ENCODE assay signal across 8 mouse cellular contexts in the genomic region with DNA sequence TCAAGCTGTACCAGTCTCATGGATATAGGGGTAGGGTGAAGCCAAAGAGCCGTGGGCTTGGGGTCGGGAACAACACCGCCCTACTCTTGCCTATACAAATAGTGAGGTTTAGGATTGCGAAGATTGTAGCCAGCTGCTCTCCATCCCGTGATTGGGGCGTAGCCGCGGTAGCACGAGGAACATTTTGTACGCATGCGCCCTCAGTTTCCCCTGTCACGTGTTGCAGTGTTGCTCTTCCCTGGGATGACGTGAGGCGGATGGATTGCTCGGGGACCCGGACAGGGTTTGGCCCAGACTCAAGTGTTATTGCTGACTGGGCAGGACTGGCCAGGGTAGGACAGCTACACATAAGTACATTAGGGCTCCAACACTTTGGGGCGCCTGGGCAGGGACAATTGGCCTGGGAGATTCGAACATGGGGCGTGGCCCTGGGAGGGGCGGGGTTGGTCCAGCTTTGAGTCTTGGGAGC. TPM values are rescaled to one million over a fixed set of nuclear protein-coding genes. Genes with fewer than 3 reads are reported as not detected.
DNase-seq lines count a peak whose midpoint lies in the region; ATAC-seq and TF ChIP-seq lines count a peak whose summit lies in the region.

No protein-coding gene starts in this region.

- no peaks in the 10 kb centered on the region for H3K9me3 ChIP-seq in kidney, embryonic 14.5 days (ENCODE audit: control insufficient read depth, low read length)
- no peaks in the 10 kb centered on the region for H3K9me3 ChIP-seq in limb, embryonic 15.5 days

- DNase-seq in A20 (ENCODE audit: low read depth, low spot score): peak; percentile 91
- DNase-seq in heart, adult 9 months (ENCODE audit: low spot score in 2 of 2): peak; percentile 92 to 93
- peak; percentile 69 to 83 for DNase-seq in monocyte, adult 2 months (ENCODE audit: low read depth in 1 of 2, low spot score in 2 of 2)
- peak; percentile 75 to 83 for DNase-seq in spleen, postnatal 36 days (ENCODE audit: low spot score in 2 of 2)

- peak; percentile 87 for ATAC-seq in kidney, embryonic 14.5 days (ENCODE audit: low FRiP score, low TSS enrichment)
- peak; percentile 83 for ATAC-seq in limb, embryonic 15.5 days (ENCODE audit: insufficient number of reproducible peaks, low FRiP score, low TSS enrichment, low read depth)

- under 1% methylated on average over 20 of the region's 20 CpGs for WGBS in kidney, embryonic 14.5 days
- WGBS in limb, embryonic 15.5 days: under 1% methylated on average over 20 of the region's 20 CpGs

- H3K4me2 ChIP-seq in kidney, embryonic 14.5 days (replicated peaks; ENCODE audit: low read depth, low read length): peak overlapping the region; percentile 50
- H3K4me2 ChIP-seq in limb, embryonic 15.5 days: peak overlapping the region; percentile 92

- peak overlapping the region; percentile 94 for H3K27ac ChIP-seq in bone marrow macrophage, adult 2 months (ENCODE audit: insufficient read depth, low read depth, low read length)
- peak overlapping the region; percentile 99 for H3K27ac ChIP-seq in embryonic fibroblast, embryonic 13.5 days (ENCODE audit: insufficient read depth, low read length)
- H3K27ac ChIP-seq in kidney, embryonic 14.5 days (ENCODE audit: low read depth, low read length): peak overlapping the region; percentile 90
- H3K27ac ChIP-seq in limb, embryonic 15.5 days: peak overlapping the region; percentile 96

- peak overlapping the region; percentile 89 for H3K4me3 ChIP-seq in bone marrow macrophage, adult 2 months (ENCODE audit: insufficient read depth, low read length)
- peak overlapping the region; percentile 49 for H3K4me3 ChIP-seq in embryonic fibroblast, embryonic 13.5 days (ENCODE audit: insufficient read depth, low read length)
- peak overlapping the region; percentile 65 for H3K4me3 ChIP-seq in kidney, embryonic 14.5 days (ENCODE audit: low read length)
- peak overlapping the region; percentile 81 for H3K4me3 ChIP-seq in limb, embryonic 15.5 days

- peak overlapping the region; percentile 44; the same call in 1 of the 2 replicates for H3K9ac ChIP-seq in kidney, embryonic 14.5 days (ENCODE audit: low read depth, low read length)
- peak overlapping the region; percentile 31 for H3K9ac ChIP-seq in limb, embryonic 15.5 days

- TF ChIP-seq CTCF in bone marrow macrophage, adult 2 months (IDR thresholded peaks at IDR 0.05; ENCODE audit: low read depth, low read length): no peak
- no peak for TF ChIP-seq CTCF in embryonic fibroblast, embryonic 13.5 days (IDR thresholded peaks at IDR 0.05; ENCODE audit: borderline replicate concordance, insufficient read depth, low read length)

- no peaks in the 10 kb centered on the region for H3K27me3 ChIP-seq in kidney, embryonic 14.5 days (ENCODE audit: control insufficient read depth, insufficient read depth, low read length)
- no peaks in the 10 kb centered on the region for H3K27me3 ChIP-seq in limb, embryonic 15.5 days

- peaks cover 33% of the 10 kb centered on the region for H3K4me1 ChIP-seq in bone marrow macrophage, adult 2 months (ENCODE audit: control insufficient read depth, insufficient read depth, low read length)
- H3K4me1 ChIP-seq in embryonic fibroblast, embryonic 13.5 days (ENCODE audit: control insufficient read depth, insufficient read depth, low read length): no peaks in the 10 kb centered on the region
- no peaks in the 10 kb centered on the region; the same call in 1 of the 2 replicates for H3K4me1 ChIP-seq in kidney, embryonic 14.5 days (ENCODE audit: control insufficient read depth, insufficient read depth, low read length)
- H3K4me1 ChIP-seq in limb, embryonic 15.5 days: peaks cover 16% of the 10 kb centered on the region

- TF ChIP-seq POLR2A in bone marrow macrophage, adult 2 months (IDR thresholded peaks at IDR 0.05; ENCODE audit: borderline replicate concordance, low read depth, low read length): 0 out of 2 replicates have a peak, but pooled peaks have one; percentile 27
- TF ChIP-seq POLR2A in embryonic fibroblast, embryonic 13.5 days (IDR thresholded peaks at IDR 0.05; ENCODE audit: low read depth, low read length): peak; percentile 69

- H3K36me3 ChIP-seq in kidney, embryonic 14.5 days (ENCODE audit: control insufficient read depth, insufficient read depth, low read length): no peaks in the 10 kb centered on the region
- no peaks in the 10 kb centered on the region for H3K36me3 ChIP-seq in limb, embryonic 15.5 days

RNA-seq across cellular contexts. Expression of a gene that starts 0.5 kb away (rescaled TPM):
- polyA plus RNA-seq in bone marrow macrophage, adult 2 months (2012; ENCODE audit: insufficient read depth, insufficient read length, missing spikeins): 21.4 and 25.8 TPM in 2 replicates
- polyA plus RNA-seq in embryonic fibroblast, embryonic 13.5 days (2011; ENCODE audit: insufficient read length, low read depth, missing spikeins): 7.7 and 8.2 TPM in 2 replicates
- 7.8 and 11.1 TPM in 2 replicates for polyA plus RNA-seq in kidney, embryonic 14.5 days (2014; fragmentation: Nextera tagmentation; extraction: Ambion mirVana)
- 6.0 and 6.2 TPM in 2 replicates for polyA plus RNA-seq in limb, embryonic 15.5 days (2015; fragmentation: Nextera tagmentation; extraction: Ambion mirVana)

RNA-seq across cellular contexts. Expression of a gene that starts 0.8 kb away (rescaled TPM):
- polyA plus RNA-seq in bone marrow macrophage, adult 2 months (2012; ENCODE audit: insufficient read depth, insufficient read length, missing spikeins): 0.55 and 1.0 TPM in 2 replicates
- polyA plus RNA-seq in embryonic fibroblast, embryonic 13.5 days (2011; ENCODE audit: insufficient read length, low read depth, missing spikeins): not detected in 2 replicates
- 0.22 and 0.43 TPM in 2 replicates for polyA plus RNA-seq in kidney, embryonic 14.5 days (2014; fragmentation: Nextera tagmentation; extraction: Ambion mirVana)
- polyA plus RNA-seq in limb, embryonic 15.5 days (2015; fragmentation: Nextera tagmentation; extraction: Ambion mirVana): 0.26 and 0.78 TPM in 2 replicates

RNA-seq across cellular contexts. Expression of a gene that starts 10.8 kb away (rescaled TPM):
- polyA plus RNA-seq in bone marrow macrophage, adult 2 months (2012; ENCODE audit: insufficient read depth, insufficient read length, missing spikeins): 0.49 and 1.7 TPM in 2 replicates
- polyA plus RNA-seq in embryonic fibroblast, embryonic 13.5 days (2011; ENCODE audit: insufficient read length, low read depth, missing spikeins): 124 and 149 TPM in 2 replicates
- polyA plus RNA-seq in kidney, embryonic 14.5 days (2014; fragmentation: Nextera tagmentation; extraction: Ambion mirVana): 30.7 and 51.1 TPM in 2 replicates
- polyA plus RNA-seq in limb, embryonic 15.5 days (2015; fragmentation: Nextera tagmentation; extraction: Ambion mirVana): 33.2 and 35.2 TPM in 2 replicates

RNA-seq across cellular contexts. Expression of a gene that starts 27.8 kb away (rescaled TPM):
- 32.8 and 39.9 TPM in 2 replicates for polyA plus RNA-seq in bone marrow macrophage, adult 2 months (2012; ENCODE audit: insufficient read depth, insufficient read length, missing spikeins)
- 20.7 and 21.3 TPM in 2 replicates for polyA plus RNA-seq in embryonic fibroblast, embryonic 13.5 days (2011; ENCODE audit: insufficient read length, low read depth, missing spikeins)
- 85.5 and 112 TPM in 2 replicates for polyA plus RNA-seq in kidney, embryonic 14.5 days (2014; fragmentation: Nextera tagmentation; extraction: Ambion mirVana)
- 80.8 and 82.0 TPM in 2 replicates for polyA plus RNA-seq in limb, embryonic 15.5 days (2015; fragmentation: Nextera tagmentation; extraction: Ambion mirVana)

RNA-seq across cellular contexts. Expression of a gene that starts 33.9 kb away (rescaled TPM):
- polyA plus RNA-seq in bone marrow macrophage, adult 2 months (2012; ENCODE audit: insufficient read depth, insufficient read length, missing spikeins): 1.2 TPM in 1 of 2 replicates, not detected in the other
- polyA plus RNA-seq in embryonic fibroblast, embryonic 13.5 days (2011; ENCODE audit: insufficient read length, low read depth, missing spikeins): 1.5 and 2.6 TPM in 2 replicates
- 43.5 and 72.9 TPM in 2 replicates for polyA plus RNA-seq in kidney, embryonic 14.5 days (2014; fragmentation: Nextera tagmentation; extraction: Ambion mirVana)
- 37.1 and 42.8 TPM in 2 replicates for polyA plus RNA-seq in limb, embryonic 15.5 days (2015; fragmentation: Nextera tagmentation; extraction: Ambion mirVana)

Comparison
In these comparisons a context has a peak if more than half of its experiments do, and no peak if none do; other contexts are left out.
1. Peak in every context shown above with its lines: DNase-seq, ATAC-seq, H3K4me3 ChIP-seq and H3K27ac ChIP-seq.
2. RNA of a gene that starts 10.8 kb away (polyA plus RNA-seq): 124 to 149 TPM in embryonic fibroblast, embryonic 13.5 days, 30.7 to 51.1 TPM in kidney, embryonic 14.5 days and 33.2 to 35.2 TPM in limb, embryonic 15.5 days; 0.49 to 1.7 TPM in bone marrow macrophage, adult 2 months; every median in the first group is over 10 times any median in the second.